Mouse (Mus musculus) cerebellum, adult 2 months (tissue): Measurements from ENCODE around the gene Efna2. TPM values are rescaled to one million over a fixed set of nuclear protein-coding genes. Genes with fewer than 3 reads are reported as not detected.

Experiments
- DNase-seq, 2 experiments: peaks; one replicate each; pipeline ENCODE4 v3.0.0; 2021
- H3K27ac ChIP-seq: fragments of 200-500 bp; 2 replicates; pipeline ENCODE4 v1.5.1; 2012; ENCODE audit warnings: low read length, control low read depth, inconsistent platforms; ENCODE audit not compliant: insufficient read depth
- H3K27me3 ChIP-seq: fragments of 200-500 bp; 2 replicates; pipeline ENCODE4 v1.6.1; 2012; ENCODE audit warnings: inconsistent platforms, mild to moderate bottlenecking, low read length, moderate library complexity; ENCODE audit not compliant: control insufficient read depth, insufficient read depth
- H3K4me1 ChIP-seq: fragments of 200-500 bp; 2 replicates; pipeline ENCODE4 v1.6.1; 2011; ENCODE audit warnings: low read length; ENCODE audit not compliant: control insufficient read depth, insufficient read depth
- H3K4me3 ChIP-seq: fragments of 200-500 bp; replicated peaks from 2 replicates; pipeline ENCODE3; 2011; ENCODE audit warnings: mild to moderate bottlenecking, low read depth, low read length, control low read depth; ENCODE audit not compliant: insufficient read depth
- CTCF ChIP-seq: fragments of 200-500 bp; IDR thresholded peaks from 2 replicates; pipeline ENCODE4 v1.5.1; 2011; ENCODE audit warnings: low read depth, mild to moderate bottlenecking, control low read depth, low read length, moderate library complexity, borderline replicate concordance; ENCODE audit not compliant: insufficient read depth
- POLR2A ChIP-seq: fragments of 200-500 bp; IDR thresholded peaks from 2 replicates; pipeline ENCODE4 v1.6.1; 2011; ENCODE audit warnings: low read length, control low read depth, borderline replicate concordance; ENCODE audit not compliant: insufficient read depth
- WGBS: fragments of 180-500 bp; shearing (Covaris S2); methylation state at CpG from one replicate; pipeline ENCODE4 v1.1.7; 2018; 5-methylcytosine and 5-hydroxymethylcytosine counted together
- polyA plus RNA-seq: library from polyadenylated mRNA; depleted of rRNA; stranded (reverse); fragments of >200 nt; gene quantifications from 2 replicates; pipeline ENCODE4 v1.2.3, GENCODE M21; 2012

Gene Efna2
- polyA plus RNA-seq, 1 experiment: 10.2 TPM

GRCm38 (mm10) chr10:80176270-80176834 lies 2.9 kb upstream of the Efna2 start:
- H3K27ac ChIP-seq: no peak overlapping the region
- 67% methylated on average over 5 of the region's 5 CpGs for WGBS
- H3K27me3 ChIP-seq: no peaks in the 10 kb centered on the region
- peak in 1 of 2 experiments; percentile 22 for DNase-seq
- H3K4me3 ChIP-seq: no peak overlapping the region
- peaks cover 16% of the 10 kb centered on the region for H3K4me1 ChIP-seq
- no peak for TF ChIP-seq POLR2A
- no peak for TF ChIP-seq CTCF

GRCm38 (mm10) chr10:80177441-80178279 lies 1.6 kb upstream of the Efna2 start:
- Histone ChIP-seq H3K27me3 (no peaks in the 10 kb centered on the region), H3K4me3 (no peak overlapping the region), H3K4me1 (peaks cover 12% of the 10 kb centered on the region), H3K27ac (no peak overlapping the region)
- 63% methylated on average over 7 of the region's 7 CpGs for WGBS
- DNase-seq: no peak
- TF ChIP-seq POLR2A (no peak), CTCF (no peak)

GRCm38 (mm10) chr10:80180288-80180687 lies 1.0 kb downstream of the Efna2 start:
- Histone ChIP-seq H3K27ac (no peak overlapping the region), H3K27me3 (no peaks in the 10 kb centered on the region), H3K4me3 (peak overlapping the region; percentile 81), H3K4me1 (peaks cover 12% of the 10 kb centered on the region)
- peak in 1 of 2 experiments; percentile 32 for DNase-seq
- no peak for TF ChIP-seq CTCF
- no peak for TF ChIP-seq POLR2A
- 39% methylated on average over 6 of the region's 6 CpGs for WGBS

DNA sequence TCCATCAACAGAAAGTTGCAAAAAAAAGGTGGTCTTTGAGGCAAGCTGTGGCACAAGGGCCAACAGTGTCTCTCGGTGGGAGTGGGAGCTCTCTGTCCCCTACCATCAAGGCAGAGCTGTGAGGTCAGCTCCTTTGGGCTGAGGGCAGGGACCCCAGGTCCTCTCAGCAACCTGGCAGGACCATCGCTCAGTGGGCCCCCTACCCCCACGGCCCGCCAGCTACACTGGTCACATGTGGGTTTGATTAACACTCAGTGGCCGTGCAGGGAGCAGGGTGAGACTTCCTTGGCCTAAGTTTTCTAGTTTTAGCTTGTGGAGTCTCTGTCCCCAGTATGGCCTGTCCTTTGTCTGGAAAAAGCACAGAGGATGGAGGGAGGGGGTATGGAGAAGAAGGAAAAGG lies 1.5 kb downstream of the Efna2 start:
- Histone ChIP-seq H3K4me3 (no peak overlapping the region), H3K27ac (no peak overlapping the region), H3K27me3 (no peaks in the 10 kb centered on the region), H3K4me1 (peaks cover 12% of the 10 kb centered on the region)
- no peak for DNase-seq
- TF ChIP-seq POLR2A (no peak), CTCF (no peak)
- WGBS: 43% methylated on average over 5 of the region's 5 CpGs

GRCm38 (mm10) chr10:80182547-80182946 lies 3.3 kb downstream of the Efna2 start:
- Histone ChIP-seq H3K4me1 (peaks cover 12% of the 10 kb centered on the region), H3K4me3 (no peak overlapping the region), H3K27ac (no peak overlapping the region), H3K27me3 (no peaks in the 10 kb centered on the region)
- DNase-seq: no peak
- TF ChIP-seq POLR2A (no peak), CTCF (no peak)
- WGBS: 88% methylated on average over 7 of the region's 7 CpGs

DNA sequence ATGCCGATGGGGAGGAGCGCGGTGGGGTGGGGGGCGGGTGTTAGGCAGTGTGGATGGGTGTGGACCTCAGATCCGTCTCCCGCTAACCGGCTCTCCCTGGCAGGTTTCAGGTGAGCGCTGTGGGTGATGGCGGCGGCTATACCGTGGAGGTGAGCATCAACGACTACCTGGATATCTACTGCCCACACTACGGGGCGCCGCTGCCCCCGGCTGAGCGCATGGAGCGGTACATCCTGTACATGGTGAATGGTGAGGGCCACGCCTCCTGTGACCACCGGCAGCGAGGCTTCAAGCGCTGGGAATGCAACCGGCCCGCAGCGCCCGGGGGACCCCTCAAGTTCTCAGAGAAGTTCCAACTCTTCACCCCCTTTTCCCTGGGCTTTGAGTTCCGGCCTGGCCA lies 7.4 kb downstream of the Efna2 start:
- WGBS: 66% methylated on average over 27 of the region's 27 CpGs
- TF ChIP-seq CTCF (no peak), POLR2A (no peak)
- no peak for DNase-seq
- Histone ChIP-seq H3K27ac (no peak overlapping the region), H3K4me3 (no peak overlapping the region), H3K27me3 (no peaks in the 10 kb centered on the region), H3K4me1 (no peaks in the 10 kb centered on the region)

GRCm38 (mm10) chr10:80187739-80188138 lies 8.5 kb downstream of the Efna2 start:
- Histone ChIP-seq H3K4me1 (no peaks in the 10 kb centered on the region), H3K4me3 (no peak overlapping the region), H3K27ac (no peak overlapping the region), H3K27me3 (no peaks in the 10 kb centered on the region)
- no peak for DNase-seq
- WGBS: 85% methylated on average over 10 of the region's 10 CpGs
- TF ChIP-seq CTCF (no peak), POLR2A (no peak)
